Mouse (Mus musculus) intestine, embryonic 15.5 days (tissue): ENCODE measurements around the gene 4921536K21Rik. TPM values are rescaled to one million over a fixed set of nuclear protein-coding genes. Genes with fewer than 3 reads are reported as not detected.
A peak's percentile ranks its signal among the peaks of the same experiment; 100 is the strongest.

ENCODE experiments used
- ATAC-seq: fragments of 200-750 bp; cut with Nextera tagmentation; 2 replicates; pipeline ENCODE4 v1.8.0; 2017; ENCODE audit warnings: moderate TSS enrichment, moderate library complexity
- H3K27ac ChIP-seq: fragments of 300-500 bp; sonication (generic); 2 replicates; pipeline ENCODE4 v1.5.1; 2015; ENCODE audit warnings: mild to moderate bottlenecking, inconsistent platforms
- H3K27me3 ChIP-seq: fragments of 300-500 bp; sonication (generic); replicated peaks from 2 replicates; pipeline ENCODE4 v1.6.1; 2015; ENCODE audit warnings: inconsistent platforms
- H3K36me3 ChIP-seq: fragments of 300-500 bp; sonication (generic); 2 replicates; pipeline ENCODE4 v1.6.1; 2015; ENCODE audit warnings: inconsistent platforms
- H3K4me1 ChIP-seq: fragments of 300-500 bp; sonication (generic); replicated peaks from 2 replicates; pipeline ENCODE4 v1.6.1; 2015; ENCODE audit warnings: inconsistent platforms
- H3K4me2 ChIP-seq: fragments of 300-500 bp; sonication (generic); replicated peaks from 2 replicates; pipeline ENCODE4 v1.6.1; 2015; ENCODE audit warnings: mild to moderate bottlenecking, inconsistent platforms
- H3K4me3 ChIP-seq: fragments of 300-500 bp; sonication (generic); replicated peaks from 2 replicates; pipeline ENCODE4 v1.5.1; 2015; ENCODE audit warnings: inconsistent platforms
- H3K9ac ChIP-seq: fragments of 300-500 bp; sonication (generic); 2 replicates; pipeline ENCODE4 v1.6.1; 2015; ENCODE audit warnings: inconsistent platforms
- H3K9me3 ChIP-seq: fragments of 300-500 bp; sonication (generic); 2 replicates; pipeline ENCODE4 v1.6.1; 2016; ENCODE audit warnings: inconsistent platforms
- WGBS: fragments of 180-500 bp; shearing (Covaris S2); methylation state at CpG from one replicate; pipeline ENCODE4 v1.1.7; 2015; 5-methylcytosine and 5-hydroxymethylcytosine counted together
- polyA plus RNA-seq: library from polyadenylated mRNA; unstranded; fragments of >200 nt; fragmentation: Nextera tagmentation; extraction: Ambion mirVana; gene quantifications from 2 replicates; pipeline ENCODE4 v1.2.1, GENCODE M21; 2015

The 4921536K21Rik gene
- polyA plus RNA-seq, 1 experiment from 2014 or later = 0.29 TPM

- no peak overlapping the region for H3K4me3 ChIP-seq
- WGBS = 86% methylated on average over 1 of the region's 1 CpGs
Observed at GRCm38 (mm10) chr11:3905446-3905845, 10.5 kb upstream of the 4921536K21Rik start.

GRCm38 (mm10) chr11:3904673-3905072, 9.8 kb upstream of the 4921536K21Rik start:
- H3K4me3 ChIP-seq = no peak overlapping the region
- H3K4me1 ChIP-seq = 0 out of 2 replicates have a peak, but pooled peaks cover 3% of the 10 kb centered on the region
- H3K27me3 ChIP-seq = no peaks in the 10 kb centered on the region
- no peak overlapping the region for H3K9ac ChIP-seq
- no peak for ATAC-seq
- no peak overlapping the region for H3K4me2 ChIP-seq
- H3K36me3 ChIP-seq = no peaks in the 10 kb centered on the region
- WGBS = 80% methylated on average over 6 of the region's 6 CpGs
- no peaks in the 10 kb centered on the region for H3K9me3 ChIP-seq
- no peak overlapping the region for H3K27ac ChIP-seq

More at GRCm38 (mm10) chr11:3905446-3905845, 10.5 kb upstream of the 4921536K21Rik start:
- no peaks in the 10 kb centered on the region for H3K36me3 ChIP-seq
- H3K27ac ChIP-seq = no peak overlapping the region
- no peaks in the 10 kb centered on the region for H3K27me3 ChIP-seq
- ATAC-seq = no peak
- H3K4me1 ChIP-seq = 0 out of 2 replicates have a peak, but pooled peaks cover under 1% of the 10 kb centered on the region
- H3K4me2 ChIP-seq = no peak overlapping the region
- no peak overlapping the region for H3K9ac ChIP-seq
- no peaks in the 10 kb centered on the region for H3K9me3 ChIP-seq

- Histone ChIP-seq H3K9ac (no peak overlapping the region), H3K9me3 (no peaks in the 10 kb centered on the region), H3K27me3 (no peaks in the 10 kb centered on the region), H3K4me3 (no peak overlapping the region), H3K27ac (no peak overlapping the region), H3K4me2 (no peak overlapping the region), H3K4me1 (0 out of 2 replicates have a peak, but pooled peaks cover 3% of the 10 kb centered on the region), H3K36me3 (no peaks in the 10 kb centered on the region)
- WGBS = 84% methylated on average over 5 of the region's 5 CpGs
- ATAC-seq = no peak
Observed at GRCm38 (mm10) chr11:3903046-3903445, 8.1 kb upstream of the 4921536K21Rik start.

- H3K9me3 ChIP-seq = no peaks in the 10 kb centered on the region
- no peak overlapping the region for H3K9ac ChIP-seq
- no peak overlapping the region for H3K4me3 ChIP-seq
- WGBS = 81% methylated on average over 3 of the region's 3 CpGs
- no peak for ATAC-seq
- H3K4me2 ChIP-seq = no peak overlapping the region
- H3K4me1 ChIP-seq = 0 out of 2 replicates have a peak, but pooled peaks cover 3% of the 10 kb centered on the region
- H3K27me3 ChIP-seq = no peaks in the 10 kb centered on the region
- H3K27ac ChIP-seq = no peak overlapping the region
- H3K36me3 ChIP-seq = no peaks in the 10 kb centered on the region
Observed at GRCm38 (mm10) chr11:3902516-3902915, 7.6 kb upstream of the 4921536K21Rik start.

GRCm38 (mm10) chr11:3900296-3900695, 5.4 kb upstream of the 4921536K21Rik start:
- no peak overlapping the region for H3K4me3 ChIP-seq
- 0 out of 2 replicates have a peak, but pooled peaks cover 3% of the 10 kb centered on the region for H3K4me1 ChIP-seq
- no peaks in the 10 kb centered on the region for H3K36me3 ChIP-seq
- no peak overlapping the region for H3K27ac ChIP-seq
- 59% methylated on average over 6 of the region's 6 CpGs for WGBS
- no peak for ATAC-seq
- H3K27me3 ChIP-seq = no peaks in the 10 kb centered on the region
- H3K4me2 ChIP-seq = no peak overlapping the region
- no peak overlapping the region for H3K9ac ChIP-seq
- no peaks in the 10 kb centered on the region for H3K9me3 ChIP-seq

GRCm38 (mm10) chr11:3895933-3896332, 1.0 kb upstream of the 4921536K21Rik start:
- Histone ChIP-seq H3K27me3 (no peaks in the 10 kb centered on the region), H3K4me1 (0 out of 2 replicates have a peak, but pooled peaks cover 6% of the 10 kb centered on the region), H3K9me3 (no peaks in the 10 kb centered on the region), H3K27ac (no peak overlapping the region), H3K4me3 (no peak overlapping the region), H3K4me2 (no peak overlapping the region), H3K36me3 (no peaks in the 10 kb centered on the region), H3K9ac (no peak overlapping the region)
- no peak for ATAC-seq
- 81% methylated on average over 1 of the region's 1 CpGs for WGBS

- 0 out of 2 replicates have a peak, but pooled peaks cover 5% of the 10 kb centered on the region for H3K4me1 ChIP-seq
- WGBS = 3% methylated on average over 10 of the region's 10 CpGs
- H3K27me3 ChIP-seq = no peaks in the 10 kb centered on the region
- no peaks in the 10 kb centered on the region for H3K36me3 ChIP-seq
- no peaks in the 10 kb centered on the region for H3K9me3 ChIP-seq
- peak overlapping the region; percentile 48 for H3K4me3 ChIP-seq
- ATAC-seq = peak; percentile 86
- H3K4me2 ChIP-seq = peak overlapping the region; percentile 95
- peak overlapping the region; percentile 93 for H3K27ac ChIP-seq
- H3K9ac ChIP-seq = peak overlapping the region; percentile 44
Observed at GRCm38 (mm10) chr11:3895458-3895857, 560 bp upstream of the 4921536K21Rik start.

GRCm38 (mm10) chr11:3893970-3894369, 928 bp downstream of the 4921536K21Rik start:
- Histone ChIP-seq H3K9ac (no peak overlapping the region), H3K27ac (no peak overlapping the region), H3K4me1 (0 out of 2 replicates have a peak, but pooled peaks cover 2% of the 10 kb centered on the region), H3K27me3 (no peaks in the 10 kb centered on the region), H3K9me3 (no peaks in the 10 kb centered on the region), H3K4me3 (no peak overlapping the region), H3K36me3 (no peaks in the 10 kb centered on the region), H3K4me2 (no peak overlapping the region)
- no peak for ATAC-seq
- 82% methylated on average over 6 of the region's 6 CpGs for WGBS

GRCm38 (mm10) chr11:3887331-3887730, 7.6 kb downstream of the 4921536K21Rik start:
- Histone ChIP-seq H3K36me3 (no peaks in the 10 kb centered on the region), H3K9me3 (no peaks in the 10 kb centered on the region), H3K4me2 (no peak overlapping the region), H3K4me3 (no peak overlapping the region), H3K27ac (no peak overlapping the region), H3K4me1 (0 out of 2 replicates have a peak, but pooled peaks cover 2% of the 10 kb centered on the region), H3K9ac (no peak overlapping the region), H3K27me3 (no peaks in the 10 kb centered on the region)
- WGBS = 57% methylated on average over 5 of the region's 5 CpGs
- no peak for ATAC-seq

GRCm38 (mm10) chr11:3883711-3884110, 11.2 kb downstream of the 4921536K21Rik start:
- Histone ChIP-seq H3K9ac (no peak overlapping the region), H3K9me3 (no peaks in the 10 kb centered on the region), H3K4me3 (no peak overlapping the region), H3K36me3 (no peaks in the 10 kb centered on the region), H3K27me3 (peaks cover 4% of the 10 kb centered on the region; the same call in 1 of the 2 replicates), H3K4me2 (no peak overlapping the region), H3K4me1 (0 out of 2 replicates have a peak, but pooled peaks cover 2% of the 10 kb centered on the region), H3K27ac (no peak overlapping the region)
- ATAC-seq = no peak
- WGBS = 93% methylated on average over 3 of the region's 3 CpGs

GRCm38 (mm10) chr11:3879836-3880235, 15.1 kb downstream of the 4921536K21Rik start:
- 34% methylated on average over 2 of the region's 2 CpGs for WGBS
- no peak overlapping the region for H3K9ac ChIP-seq
- H3K4me2 ChIP-seq = no peak overlapping the region
- H3K36me3 ChIP-seq = no peaks in the 10 kb centered on the region
- H3K27me3 ChIP-seq = peaks cover 4% of the 10 kb centered on the region; the same call in 1 of the 2 replicates
- peak; percentile 63 for ATAC-seq
- H3K27ac ChIP-seq = no peak overlapping the region
- H3K4me1 ChIP-seq = 0 out of 2 replicates have a peak, but pooled peaks cover 2% of the 10 kb centered on the region
- H3K9me3 ChIP-seq = no peaks in the 10 kb centered on the region
- H3K4me3 ChIP-seq = no peak overlapping the region

GRCm38 (mm10) chr11:3878660-3879059, 16.2 kb downstream of the 4921536K21Rik start:
- ATAC-seq = no peak
- no peak overlapping the region for H3K9ac ChIP-seq
- H3K9me3 ChIP-seq = no peaks in the 10 kb centered on the region
- no peak overlapping the region for H3K4me3 ChIP-seq
- peaks cover 4% of the 10 kb centered on the region; the same call in 1 of the 2 replicates for H3K27me3 ChIP-seq
- WGBS = 74% methylated on average over 7 of the region's 7 CpGs
- H3K27ac ChIP-seq = no peak overlapping the region
- H3K4me2 ChIP-seq = no peak overlapping the region
- no peaks in the 10 kb centered on the region for H3K4me1 ChIP-seq
- no peaks in the 10 kb centered on the region for H3K36me3 ChIP-seq

GRCm38 (mm10) chr11:3876419-3876818, 18.5 kb downstream of the 4921536K21Rik start:
- Histone ChIP-seq H3K4me3 (no peak overlapping the region), H3K9ac (no peak overlapping the region), H3K36me3 (no peaks in the 10 kb centered on the region), H3K4me1 (no peaks in the 10 kb centered on the region), H3K27ac (no peak overlapping the region), H3K27me3 (peaks cover 1% of the 10 kb centered on the region; the same call in 1 of the 2 replicates), H3K9me3 (no peaks in the 10 kb centered on the region), H3K4me2 (no peak overlapping the region)
- 78% methylated on average over 6 of the region's 6 CpGs for WGBS
- no peak for ATAC-seq
